Mouse (Mus musculus) gastrocnemius, adult 2 months (tissue): ENCODE data around the gene Krt34. TPM values are rescaled to one million over a fixed set of nuclear protein-coding genes. Genes with fewer than 3 reads are reported as not detected.
A peak's percentile ranks its signal among the peaks of the same experiment; 100 is the strongest.

Experiments
- DNase-seq: peaks from one replicate; pipeline ENCODE4 v3.0.0; 2022
- H3K27ac ChIP-seq: fragments of 200-600 bp; 2 replicates; pipeline ENCODE4 v1.8.1; 2022; ENCODE audit warnings: mild to moderate bottlenecking
- H3K4me3 ChIP-seq: fragments of 200-600 bp; 2 replicates; pipeline ENCODE4 v1.8.1; 2022; ENCODE audit warnings: mild to moderate bottlenecking, moderate library complexity
- CTCF ChIP-seq: fragments of 200-600 bp; IDR thresholded peaks from 2 replicates; pipeline ENCODE4 v1.8.1; 2022; ENCODE audit warnings: antibody characterized with exemption, mild to moderate bottlenecking, moderate library complexity
- intact Hi-C: fragments of 180-260 bp; cut with DNase I; formaldehyde crosslinking; loops from one replicate; pipeline ENCODE4 v1.15.1; 2025
- total RNA-seq, 2 experiments: library from RNA; stranded (reverse); gene quantifications; 2 replicates each; pipeline ENCODE4 v1.2.3; 2021

The Krt34 gene
- total RNA-seq, 2 experiments from 2014 or later: not detected

GRCm38 (mm10) chr11:100021438-100021837, 19.9 kb downstream of the Krt34 start:
- H3K4me3 ChIP-seq: no peak overlapping the region
- intact Hi-C loops: no loop called here
- no peak overlapping the region for H3K27ac ChIP-seq
- no peak for TF ChIP-seq CTCF
- no peak for DNase-seq

DNA sequence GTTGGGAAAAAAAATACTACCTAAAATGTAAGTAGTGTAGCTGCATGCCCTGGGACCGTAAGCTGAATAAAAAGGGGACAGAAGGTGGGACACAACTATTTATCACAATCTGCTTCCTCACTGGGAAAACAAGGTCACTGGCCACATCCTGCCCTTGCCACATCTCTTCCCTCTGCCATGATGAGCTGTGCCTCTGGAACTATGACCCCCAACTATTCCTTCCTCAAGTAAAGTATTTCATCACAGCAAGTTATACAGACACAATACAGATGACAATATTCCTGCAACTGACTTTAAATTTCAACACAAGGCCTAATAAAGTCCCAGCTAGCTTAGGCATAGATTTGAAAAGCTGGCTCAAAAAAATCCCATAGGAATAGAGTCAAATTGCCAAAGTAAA, 21.9 kb downstream of the Krt34 start:
- Histone ChIP-seq H3K4me3 (no peak overlapping the region), H3K27ac (no peak overlapping the region)
- no peak for TF ChIP-seq CTCF
- DNase-seq: no peak
- intact Hi-C loops: no loop called here

- Histone ChIP-seq H3K4me3 (no peak within 1 kb of the TSS), H3K27ac (no peak within 1 kb of the TSS)
- TF ChIP-seq CTCF: no peak
- DNase-seq: no peak
- intact Hi-C loops: no loop called here
Observed at GRCm38 (mm10) chr11:100016112-100016511, 25.2 kb downstream of the Krt34 start, which contains the start of gene Krt33a. Gene Krt33a (minus strand): TSS chr11:100016212.

DNA sequence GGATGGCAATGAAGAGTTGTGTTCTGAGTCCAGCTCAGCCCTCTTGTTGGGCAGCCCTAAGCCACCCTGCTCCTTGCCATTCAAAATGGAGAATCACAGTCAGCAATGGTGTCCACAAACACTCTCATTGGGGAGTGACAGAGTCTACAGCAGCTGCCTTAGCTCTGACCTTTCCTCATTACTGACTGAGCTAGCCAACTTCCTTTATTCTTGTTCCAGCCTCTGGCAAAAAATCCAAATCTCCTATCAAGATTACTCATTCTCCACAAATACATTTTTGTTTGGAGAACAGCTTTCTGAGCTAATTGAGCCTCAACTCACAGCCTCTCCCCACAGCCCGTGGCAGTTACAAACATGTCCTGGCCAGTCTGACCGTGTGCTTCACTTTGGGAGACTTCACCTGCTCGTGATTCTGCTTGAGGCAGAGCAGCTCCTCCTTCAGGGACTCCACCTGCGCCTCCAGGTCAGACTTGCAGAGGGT, 27.6 kb downstream of the Krt34 start:
- DNase-seq: no peak
- intact Hi-C loops: no loop called here
- no peak overlapping the region for H3K27ac ChIP-seq
- no peak for TF ChIP-seq CTCF
- no peak overlapping the region for H3K4me3 ChIP-seq

DNA sequence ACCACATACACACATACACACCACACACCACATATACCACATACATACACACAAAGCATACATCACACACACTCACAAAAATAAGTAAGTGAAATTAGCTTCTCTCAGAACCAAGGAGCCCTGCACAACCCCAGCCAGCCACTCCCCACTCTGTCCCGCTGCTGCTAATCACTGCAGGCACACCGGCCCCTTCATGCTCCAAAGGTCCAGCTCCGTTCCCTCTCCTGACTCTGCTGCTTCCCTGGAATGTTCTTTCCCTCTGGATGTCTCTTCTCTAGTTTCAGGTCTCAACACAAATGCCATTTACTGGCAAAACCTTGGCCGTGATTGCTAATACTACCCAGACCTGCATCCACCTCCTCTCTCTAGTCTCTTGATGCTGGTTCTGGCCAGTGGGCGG, 30.7 kb downstream of the Krt34 start:
- Histone ChIP-seq H3K27ac (no peak overlapping the region), H3K4me3 (no peak overlapping the region)
- TF ChIP-seq CTCF: no peak
- intact Hi-C loops: no loop called here
- no peak for DNase-seq

DNA sequence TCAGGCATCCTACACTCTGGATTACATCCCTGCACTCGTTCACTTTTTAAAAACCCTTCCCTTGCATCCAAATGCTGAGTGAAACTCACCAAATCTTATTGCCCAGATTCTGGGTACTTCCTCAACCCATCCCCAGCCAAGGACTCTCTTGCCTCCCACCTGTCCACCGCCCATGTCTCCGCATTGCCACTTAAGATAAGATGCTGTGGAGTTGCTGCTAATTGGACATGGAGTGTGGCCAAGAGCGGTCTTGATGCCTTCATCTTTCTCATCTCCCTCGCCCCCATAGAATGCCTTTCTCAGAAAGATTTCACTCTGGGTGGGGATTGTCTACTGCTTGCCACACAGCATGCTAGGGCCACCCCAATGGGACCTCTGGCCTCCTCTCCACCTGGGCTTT, 33.0 kb downstream of the Krt34 start:
- intact Hi-C loops: loop anchor here (5.0 kb wide), 1 partner anchor 546 kb away; no protein-coding TSS in a partner anchor
- no peak for DNase-seq
- H3K4me3 ChIP-seq: no peak overlapping the region
- no peak overlapping the region for H3K27ac ChIP-seq
- no peak for TF ChIP-seq CTCF

GRCm38 (mm10) chr11:100006624-100007023, 34.7 kb downstream of the Krt34 start:
- H3K4me3 ChIP-seq: no peak overlapping the region
- intact Hi-C loops: loop anchor here (5.0 kb wide), 1 partner anchor 544 kb away; no protein-coding TSS in a partner anchor
- H3K27ac ChIP-seq: no peak overlapping the region
- DNase-seq: no peak
- peak; percentile 47 for TF ChIP-seq CTCF

DNA sequence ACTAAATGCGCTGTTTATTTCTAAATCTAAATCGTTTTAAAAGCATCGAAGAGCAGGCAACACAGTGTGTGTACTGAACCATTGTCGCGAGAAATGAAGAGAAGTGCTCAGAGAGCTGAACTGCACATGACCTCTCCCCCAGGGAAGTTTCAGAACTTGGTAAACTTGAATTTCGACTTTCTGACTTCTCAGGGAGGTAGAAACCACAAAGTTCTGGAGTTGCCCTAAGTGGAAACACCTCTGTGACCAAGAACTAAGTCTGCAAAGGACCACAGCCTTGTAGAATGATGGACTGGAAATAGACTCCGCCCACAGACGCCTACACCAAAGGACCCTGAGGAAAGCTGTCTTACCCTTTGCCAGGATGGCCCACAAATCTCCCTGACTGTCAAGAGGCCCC, 35.4 kb downstream of the Krt34 start:
- intact Hi-C loops: loop anchor here (5.0 kb wide), 1 partner anchor 544 kb away; no protein-coding TSS in a partner anchor
- DNase-seq: no peak
- Histone ChIP-seq H3K27ac (no peak overlapping the region), H3K4me3 (no peak overlapping the region)
- TF ChIP-seq CTCF: no peak

DNA sequence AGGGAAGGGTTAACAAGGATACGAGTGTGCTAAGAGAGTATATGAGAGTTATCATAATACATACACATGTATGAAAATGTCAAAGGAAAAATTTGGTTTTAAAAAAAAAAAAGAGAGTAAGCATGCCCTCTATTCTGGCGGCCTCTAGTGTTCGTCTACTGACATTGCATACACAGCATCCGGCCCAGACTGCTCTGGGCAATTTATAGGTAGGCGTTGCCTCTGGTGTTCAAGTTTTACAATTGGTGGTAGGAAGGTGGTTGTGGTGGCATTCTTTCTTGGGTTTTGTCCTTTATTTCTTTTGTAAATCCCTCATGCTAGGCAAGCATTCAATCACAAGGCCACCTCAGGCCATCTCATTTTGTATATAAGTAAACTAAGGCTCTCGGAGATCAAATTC, 36.5 kb downstream of the Krt34 start:
- no peak overlapping the region for H3K4me3 ChIP-seq
- intact Hi-C loops: loop anchor here (5.0 kb wide), 1 partner anchor 543 kb away; no protein-coding TSS in a partner anchor
- DNase-seq: peak; percentile 40
- TF ChIP-seq CTCF: peak; percentile 91
- H3K27ac ChIP-seq: no peak overlapping the region

GRCm38 (mm10) chr11:99999091-99999490, 42.3 kb downstream of the Krt34 start:
- Histone ChIP-seq H3K27ac (no peak overlapping the region), H3K4me3 (no peak overlapping the region)
- DNase-seq: no peak
- intact Hi-C loops: no loop called here
- TF ChIP-seq CTCF: no peak

DNA sequence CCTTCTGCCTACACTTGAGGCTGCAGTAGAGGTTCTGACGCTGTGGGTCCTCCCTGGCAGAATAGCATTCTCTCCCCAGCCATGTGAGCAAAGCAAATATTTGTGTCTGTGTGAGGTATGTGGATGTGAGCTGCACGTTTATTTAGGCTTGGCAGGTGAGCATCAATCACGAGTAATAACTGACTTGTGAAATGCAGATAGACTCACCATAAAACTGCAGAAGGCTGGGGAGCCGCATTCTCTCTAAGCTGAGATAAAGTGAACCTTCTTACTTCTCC, 47.0 kb downstream of the Krt34 start:
- TF ChIP-seq CTCF: no peak
- DNase-seq: no peak
- intact Hi-C loops: no loop called here
- H3K4me3 ChIP-seq: no peak overlapping the region
- H3K27ac ChIP-seq: no peak overlapping the region

DNA sequence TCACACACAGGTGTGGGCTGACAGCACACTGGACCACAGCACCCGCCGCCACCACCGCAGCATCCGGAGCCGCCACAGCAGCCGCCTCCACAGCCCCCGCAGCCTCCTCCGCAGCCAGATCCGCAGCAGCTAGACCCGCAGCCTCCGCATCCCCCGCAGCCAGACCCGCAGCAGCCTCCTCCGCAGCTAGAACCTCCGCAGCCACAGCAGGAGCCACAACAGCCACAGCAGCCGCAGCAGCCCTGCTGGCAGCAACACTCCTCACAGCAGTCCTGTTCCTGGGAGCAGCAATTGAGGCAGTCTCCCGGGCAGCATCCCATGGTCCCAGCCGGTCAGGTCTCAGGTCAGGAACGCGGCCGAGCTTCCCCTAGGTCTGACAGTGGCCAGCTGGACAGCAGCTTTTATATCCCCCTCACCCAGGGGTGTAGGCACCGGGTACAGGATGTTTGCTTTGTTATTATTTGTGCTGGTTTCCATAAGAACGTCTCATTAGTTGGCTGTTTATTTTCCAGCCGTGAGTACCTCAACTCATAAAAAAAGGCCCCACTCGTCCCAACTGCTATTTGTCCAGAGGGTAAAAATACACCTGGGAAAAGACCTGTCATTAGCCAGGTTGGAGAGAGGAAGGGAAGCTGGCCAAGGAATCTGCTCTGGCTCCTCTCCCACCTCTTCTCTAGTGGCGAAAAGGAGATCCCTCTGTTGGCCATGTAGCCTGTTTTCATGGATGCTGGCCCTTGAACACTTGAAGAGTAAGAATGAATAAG, 47.6 kb downstream of the Krt34 start, which contains the start of gene Krtap17-1:
Krtap17-1 (minus strand) TSS at position 375 of the 764 bp plus-strand sequence.
- TF ChIP-seq CTCF: no peak
- no peak within 1 kb of the TSS for H3K27ac ChIP-seq
- no peak within 1 kb of the TSS for H3K4me3 ChIP-seq
- no peak for DNase-seq
- intact Hi-C loops: no loop called here

GRCm38 (mm10) chr11:99990571-99990970, 50.8 kb downstream of the Krt34 start:
- no peak for TF ChIP-seq CTCF
- no peak for DNase-seq
- H3K4me3 ChIP-seq: no peak overlapping the region
- H3K27ac ChIP-seq: no peak overlapping the region
- intact Hi-C loops: no loop called here

DNA sequence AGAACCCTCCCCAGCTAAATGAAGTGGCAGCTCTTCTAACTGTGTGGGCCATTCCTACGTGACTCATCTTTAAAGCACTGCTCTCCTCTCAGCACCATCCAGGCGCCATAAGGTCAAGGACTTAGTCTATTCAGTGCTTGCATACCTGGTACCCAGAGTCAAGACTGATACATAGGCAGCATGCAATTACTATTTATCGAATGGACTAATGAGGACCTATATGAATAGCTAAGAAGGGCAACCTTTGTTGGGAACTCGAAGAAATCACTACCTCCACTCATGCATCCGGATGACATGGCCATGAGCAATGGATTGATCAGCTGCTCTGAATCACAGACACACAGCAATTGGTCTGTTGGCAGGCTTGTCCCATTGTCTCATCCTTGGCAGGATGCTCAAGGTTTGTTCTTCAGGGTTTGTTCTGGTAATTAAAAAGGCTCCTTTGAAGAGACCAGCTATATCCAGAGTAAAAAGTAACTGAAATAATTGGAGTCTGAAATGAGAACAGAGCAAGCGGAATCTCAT, 51.4 kb downstream of the Krt34 start:
- no peak overlapping the region for H3K4me3 ChIP-seq
- no peak for DNase-seq
- no peak for TF ChIP-seq CTCF
- H3K27ac ChIP-seq: no peak overlapping the region
- intact Hi-C loops: no loop called here
